Mouse (Mus musculus): ENCODE data around the gene Kcnab1. TPM values are rescaled to one million over a fixed set of nuclear protein-coding genes. Genes with fewer than 3 reads are reported as not detected.

The Kcnab1 gene
- polyA plus RNA-seq, 1 experiment from 2014 or later: 2.5 TPM

DNA sequence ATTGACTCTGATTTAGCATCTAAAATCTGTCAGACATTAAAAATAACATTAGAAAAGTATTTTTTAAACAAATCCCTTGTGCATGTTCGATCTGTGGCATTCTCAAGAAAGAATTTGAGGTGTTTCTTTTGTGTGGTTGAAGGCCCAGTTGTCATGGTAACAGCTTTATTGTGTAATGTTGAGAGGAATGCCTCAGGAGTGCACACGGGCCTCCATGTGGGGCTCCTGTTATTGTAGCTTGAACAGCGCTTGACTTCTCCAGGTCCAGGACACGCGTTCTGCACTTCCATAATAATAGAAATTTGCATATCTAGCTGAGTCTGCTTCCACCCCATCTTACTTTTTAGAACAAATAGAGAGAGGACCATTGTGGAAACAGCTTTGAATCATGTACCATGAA lies 36.0 kb downstream of the Kcnab1 start:
- no peak for DNase-seq (ENCODE audit: low spot score)
- no peak overlapping the region for H3K27ac ChIP-seq
- no peak overlapping the region for H3K4me3 ChIP-seq
- H3K4me1 ChIP-seq: no peaks in the 10 kb centered on the region
- 83% methylated on average over 5 of the region's 5 CpGs for WGBS
- no peaks in the 10 kb centered on the region for H3K36me3 ChIP-seq
- H3K27me3 ChIP-seq (ENCODE audit: low read depth, poor library complexity, severe bottlenecking): no peaks in the 10 kb centered on the region
- H3K9me3 ChIP-seq (replicated peaks): no peaks in the 10 kb centered on the region

DNA sequence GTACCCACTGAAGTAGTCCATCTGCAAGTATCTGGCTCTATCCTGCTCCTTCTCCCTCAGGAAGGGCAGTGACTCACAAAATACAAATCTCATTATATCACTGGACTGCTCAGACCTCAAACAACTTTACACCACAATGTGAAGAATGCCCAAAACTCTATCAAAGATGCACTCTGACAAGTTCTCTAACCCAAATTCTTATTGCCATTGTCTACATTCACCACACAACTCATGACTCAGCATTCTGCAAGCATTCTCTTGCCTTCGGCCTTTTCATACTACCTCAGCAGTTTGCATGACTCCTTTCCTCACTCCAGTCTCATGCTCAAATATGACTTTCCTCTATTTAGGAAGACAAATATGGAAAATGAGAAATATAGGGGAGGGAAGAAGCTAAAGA lies 42.6 kb downstream of the Kcnab1 start:
- no peak for DNase-seq (ENCODE audit: low spot score)
- no peaks in the 10 kb centered on the region for H3K4me1 ChIP-seq
- no peaks in the 10 kb centered on the region for H3K36me3 ChIP-seq
- no peak overlapping the region for H3K27ac ChIP-seq
- WGBS: 92% methylated on average over 1 of the region's 1 CpGs
- H3K4me3 ChIP-seq: no peak overlapping the region
- H3K27me3 ChIP-seq (ENCODE audit: low read depth, poor library complexity, severe bottlenecking): no peaks in the 10 kb centered on the region
- no peaks in the 10 kb centered on the region for H3K9me3 ChIP-seq (replicated peaks)

DNA sequence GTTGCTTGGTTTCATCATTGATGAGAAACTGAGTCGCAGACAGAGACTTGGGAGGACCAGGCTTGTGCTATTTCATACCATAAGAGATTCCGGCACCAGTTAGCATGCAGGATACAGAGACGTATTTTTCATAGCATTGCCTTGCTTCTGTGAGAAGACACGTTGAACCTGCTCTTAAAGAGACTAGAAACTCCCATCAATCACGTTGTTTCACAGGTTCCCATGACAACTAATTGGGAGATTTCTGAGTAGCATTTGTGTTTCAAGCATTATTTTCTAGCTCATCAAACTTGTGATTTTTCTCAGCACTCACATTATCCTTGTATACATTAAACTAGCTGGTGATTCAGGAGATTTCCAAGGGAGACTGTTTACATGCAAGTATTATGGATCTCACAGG lies 63.8 kb downstream of the Kcnab1 start:
- no peaks in the 10 kb centered on the region for H3K27me3 ChIP-seq (ENCODE audit: low read depth, poor library complexity, severe bottlenecking)
- no peaks in the 10 kb centered on the region for H3K9me3 ChIP-seq (replicated peaks)
- DNase-seq (ENCODE audit: low spot score): no peak
- 84% methylated on average over 5 of the region's 5 CpGs for WGBS
- H3K27ac ChIP-seq: no peak overlapping the region
- H3K4me3 ChIP-seq: no peak overlapping the region
- peaks cover 8% of the 10 kb centered on the region; the same call in 1 of the 2 replicates for H3K4me1 ChIP-seq
- H3K36me3 ChIP-seq: no peaks in the 10 kb centered on the region

DNA sequence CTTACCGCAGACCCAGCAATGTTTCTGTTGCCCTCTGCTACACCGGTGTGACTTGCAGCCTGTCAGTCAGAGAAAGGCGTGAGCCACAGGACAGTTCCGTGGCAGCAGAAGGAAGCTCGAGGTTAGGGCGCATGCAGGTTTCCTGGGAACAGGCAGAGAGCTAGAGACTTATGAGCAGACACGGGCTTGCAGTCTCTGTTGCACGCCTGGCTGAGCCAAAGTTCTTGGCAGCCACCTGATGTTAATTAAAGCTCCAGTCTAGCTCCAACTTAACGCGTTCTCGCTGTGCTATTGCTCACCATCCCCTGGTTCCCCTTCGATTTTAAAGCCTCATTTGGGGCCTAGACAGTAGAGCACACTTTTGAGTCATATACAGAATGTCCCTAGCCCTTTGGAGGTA lies 65.4 kb downstream of the Kcnab1 start:
- H3K9me3 ChIP-seq (replicated peaks): no peaks in the 10 kb centered on the region
- H3K27ac ChIP-seq: no peak overlapping the region
- peaks cover 8% of the 10 kb centered on the region; the same call in 1 of the 2 replicates for H3K4me1 ChIP-seq
- no peak overlapping the region for H3K4me3 ChIP-seq
- H3K36me3 ChIP-seq: no peaks in the 10 kb centered on the region
- no peaks in the 10 kb centered on the region for H3K27me3 ChIP-seq (ENCODE audit: low read depth, poor library complexity, severe bottlenecking)
- peak; percentile 31 for DNase-seq (ENCODE audit: low spot score)
- 65% methylated on average over 12 of the region's 12 CpGs for WGBS

DNA sequence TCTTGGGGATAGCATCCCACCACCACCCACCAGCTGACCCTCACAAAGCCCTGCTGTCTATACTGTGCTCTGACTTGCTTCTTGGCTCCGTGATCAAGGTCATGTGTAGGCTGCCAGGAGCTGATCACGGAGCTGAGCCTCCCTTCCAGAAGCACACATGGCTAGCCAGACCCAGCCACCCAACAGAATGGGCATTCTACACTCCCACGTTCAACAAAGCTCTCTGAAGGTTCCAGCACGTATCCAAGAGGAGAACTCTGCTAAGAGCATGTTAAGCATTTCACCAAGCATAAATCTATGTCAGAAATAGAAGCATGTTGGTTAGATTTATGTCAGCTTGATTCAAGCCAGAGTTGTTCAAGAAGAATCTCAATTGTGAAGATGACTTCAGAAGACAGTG lies 66.6 kb downstream of the Kcnab1 start:
- 87% methylated on average over 4 of the region's 4 CpGs for WGBS
- DNase-seq (ENCODE audit: low spot score): no peak
- no peak overlapping the region for H3K27ac ChIP-seq

DNA sequence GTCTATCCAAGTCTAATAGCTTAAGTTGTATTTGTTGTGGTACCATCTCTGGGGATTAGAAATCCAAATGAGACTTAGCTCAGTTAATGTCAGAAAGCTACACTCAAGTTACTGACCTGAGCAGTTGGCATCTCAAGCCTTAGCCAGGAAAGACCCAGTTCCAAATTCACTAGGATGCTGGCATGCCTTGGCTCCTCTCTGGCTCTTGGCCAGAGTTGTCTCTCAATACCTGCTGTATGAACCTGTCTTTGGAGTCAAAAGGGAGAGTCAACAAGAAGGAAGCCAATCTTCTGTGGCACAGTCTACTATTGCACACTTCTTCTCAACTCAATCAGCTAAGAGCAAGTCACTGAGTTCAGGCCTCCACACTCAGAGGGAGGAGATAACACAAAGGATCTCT lies 67.7 kb downstream of the Kcnab1 start:
- Histone ChIP-seq H3K27me3 (ENCODE audit: low read depth, poor library complexity, severe bottlenecking) (no peaks in the 10 kb centered on the region), H3K4me1 (peaks cover 8% of the 10 kb centered on the region; the same call in 1 of the 2 replicates), H3K27ac (no peak overlapping the region), H3K9me3 (replicated peaks) (no peaks in the 10 kb centered on the region), H3K36me3 (no peaks in the 10 kb centered on the region), H3K4me3 (no peak overlapping the region)
- no peak for DNase-seq (ENCODE audit: low spot score)

More for the DNA sequence above, 66.6 kb downstream of the Kcnab1 start:
- H3K4me1 ChIP-seq: peaks cover 8% of the 10 kb centered on the region; the same call in 1 of the 2 replicates
- H3K9me3 ChIP-seq (replicated peaks): no peaks in the 10 kb centered on the region
- H3K27me3 ChIP-seq (ENCODE audit: low read depth, poor library complexity, severe bottlenecking): no peaks in the 10 kb centered on the region
- H3K4me3 ChIP-seq: no peak overlapping the region
- H3K36me3 ChIP-seq: no peaks in the 10 kb centered on the region

DNA sequence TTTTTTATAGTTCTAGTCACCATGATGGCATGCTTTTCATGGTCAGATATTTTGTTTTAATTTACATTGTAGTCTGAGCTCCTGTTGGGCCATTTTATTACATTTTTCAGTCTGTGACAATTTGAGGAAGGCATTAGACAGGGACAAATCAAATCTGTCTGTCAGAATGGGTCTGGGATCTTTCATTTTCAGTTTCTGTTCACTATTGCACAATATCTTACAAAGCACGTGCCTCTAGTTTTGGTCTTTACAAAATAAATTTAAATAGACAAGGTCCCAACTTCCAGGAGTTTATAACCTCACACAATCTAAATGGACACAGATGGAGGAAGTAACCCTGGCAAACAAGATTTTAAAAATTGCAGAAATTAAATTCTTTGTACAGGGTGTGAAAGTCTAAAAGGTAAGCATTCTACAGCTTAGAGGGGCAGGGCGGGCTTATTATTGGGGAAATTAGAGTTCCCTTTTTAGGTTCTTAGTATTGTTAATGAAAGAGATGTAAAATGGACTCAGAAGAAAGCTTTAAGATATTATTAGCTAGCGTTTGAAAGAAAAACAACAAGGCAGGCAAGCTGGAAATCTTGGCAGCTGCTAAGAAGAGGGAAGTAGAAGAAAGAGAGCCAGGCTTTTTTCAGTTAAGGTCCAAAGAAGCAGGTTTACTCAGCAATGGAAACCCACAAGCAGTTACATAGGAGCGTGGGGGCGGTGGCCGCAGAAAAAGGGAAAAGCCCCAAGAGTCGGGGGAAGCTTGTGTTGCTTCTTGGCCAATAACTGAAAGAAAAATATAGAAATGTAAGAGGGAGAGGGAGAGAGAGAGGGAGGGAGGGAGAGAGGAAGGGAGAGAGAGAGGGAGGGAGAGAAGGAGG lies 78.9 kb downstream of the Kcnab1 start:
- DNase-seq (ENCODE audit: low spot score): no peak
- H3K27me3 ChIP-seq (ENCODE audit: low read depth, poor library complexity, severe bottlenecking): no peaks in the 10 kb centered on the region
- WGBS: 79% methylated on average over 7 of the region's 7 CpGs

DNA sequence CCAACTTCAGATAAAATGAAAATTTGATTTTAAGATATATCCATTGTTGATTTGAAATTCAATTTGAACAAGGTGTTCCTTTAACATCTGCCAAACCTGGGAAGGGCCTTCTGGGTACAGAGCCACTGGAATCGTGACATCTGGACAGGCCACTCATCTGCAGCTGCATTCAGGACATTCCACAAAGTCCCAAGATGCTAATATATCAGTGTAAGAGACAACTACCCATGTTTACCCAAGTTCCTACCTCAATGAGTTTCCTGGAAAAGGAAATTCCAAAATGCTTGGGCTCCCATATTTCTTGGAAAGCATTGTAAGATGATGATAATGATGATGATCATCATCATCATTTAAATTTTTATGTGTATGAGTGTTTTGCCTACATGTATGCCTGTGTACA lies 91.4 kb downstream of the Kcnab1 start:
- H3K27me3 ChIP-seq (ENCODE audit: low read depth, poor library complexity, severe bottlenecking): peaks cover 36% of the 10 kb centered on the region
- H3K4me1 ChIP-seq: peaks cover 27% of the 10 kb centered on the region
- no peaks in the 10 kb centered on the region for H3K9me3 ChIP-seq (replicated peaks)
- WGBS: 71% methylated on average over 1 of the region's 1 CpGs
- H3K4me3 ChIP-seq: no peak overlapping the region
- no peaks in the 10 kb centered on the region for H3K36me3 ChIP-seq
- H3K27ac ChIP-seq: no peak overlapping the region
- no peak for DNase-seq (ENCODE audit: low spot score)

More for the DNA sequence above, 78.9 kb downstream of the Kcnab1 start:
- Histone ChIP-seq H3K9me3 (replicated peaks) (no peaks in the 10 kb centered on the region), H3K36me3 (no peaks in the 10 kb centered on the region), H3K27ac (no peak overlapping the region), H3K4me1 (no peaks in the 10 kb centered on the region), H3K4me3 (no peak overlapping the region)

DNA sequence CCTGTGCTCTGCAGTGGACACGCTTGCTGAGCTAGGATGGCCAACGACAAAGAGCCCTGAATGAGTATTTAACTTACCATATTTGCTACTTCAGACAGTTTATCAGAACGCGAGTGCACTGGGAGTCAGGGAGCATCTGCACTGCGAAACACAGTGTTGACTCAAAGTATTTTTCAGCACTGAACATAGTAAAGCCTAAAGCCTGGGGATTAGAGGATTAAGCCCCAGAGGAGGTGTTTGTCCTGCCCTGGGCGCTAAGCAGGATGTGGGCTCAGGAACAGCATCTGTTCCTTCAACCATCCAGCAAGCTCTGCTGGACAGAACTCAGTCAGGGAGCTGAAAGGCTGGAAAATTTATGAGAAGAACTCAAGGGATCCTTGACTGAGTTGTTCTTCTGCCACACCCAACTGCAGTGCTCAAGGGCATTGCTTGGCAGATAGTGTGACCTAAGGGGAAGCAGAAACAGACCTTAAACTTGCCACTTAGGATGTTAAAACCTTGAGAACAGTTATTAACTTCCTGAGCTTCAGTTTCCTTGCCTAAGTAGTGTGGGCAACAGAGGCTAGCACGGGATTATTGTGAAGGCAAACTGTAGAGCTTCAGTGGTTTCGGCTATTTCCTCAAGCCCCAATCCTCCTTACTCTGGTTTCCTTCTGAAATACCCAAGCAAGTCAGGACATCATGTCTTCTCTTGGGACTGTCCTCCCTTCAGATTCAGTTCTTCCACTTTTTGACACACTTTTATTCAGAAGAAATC lies 94.4 kb downstream of the Kcnab1 start:
- WGBS: 62% methylated on average over 8 of the region's 8 CpGs
- no peak overlapping the region for H3K4me3 ChIP-seq
- no peaks in the 10 kb centered on the region for H3K9me3 ChIP-seq (replicated peaks)
- H3K4me1 ChIP-seq: peaks cover 33% of the 10 kb centered on the region
- peak overlapping the region; percentile 9; the same call in 1 of the 2 replicates for H3K27ac ChIP-seq
- H3K36me3 ChIP-seq: no peaks in the 10 kb centered on the region
- peaks cover 44% of the 10 kb centered on the region for H3K27me3 ChIP-seq (ENCODE audit: low read depth, poor library complexity, severe bottlenecking)
- DNase-seq (ENCODE audit: low spot score): no peak

DNA sequence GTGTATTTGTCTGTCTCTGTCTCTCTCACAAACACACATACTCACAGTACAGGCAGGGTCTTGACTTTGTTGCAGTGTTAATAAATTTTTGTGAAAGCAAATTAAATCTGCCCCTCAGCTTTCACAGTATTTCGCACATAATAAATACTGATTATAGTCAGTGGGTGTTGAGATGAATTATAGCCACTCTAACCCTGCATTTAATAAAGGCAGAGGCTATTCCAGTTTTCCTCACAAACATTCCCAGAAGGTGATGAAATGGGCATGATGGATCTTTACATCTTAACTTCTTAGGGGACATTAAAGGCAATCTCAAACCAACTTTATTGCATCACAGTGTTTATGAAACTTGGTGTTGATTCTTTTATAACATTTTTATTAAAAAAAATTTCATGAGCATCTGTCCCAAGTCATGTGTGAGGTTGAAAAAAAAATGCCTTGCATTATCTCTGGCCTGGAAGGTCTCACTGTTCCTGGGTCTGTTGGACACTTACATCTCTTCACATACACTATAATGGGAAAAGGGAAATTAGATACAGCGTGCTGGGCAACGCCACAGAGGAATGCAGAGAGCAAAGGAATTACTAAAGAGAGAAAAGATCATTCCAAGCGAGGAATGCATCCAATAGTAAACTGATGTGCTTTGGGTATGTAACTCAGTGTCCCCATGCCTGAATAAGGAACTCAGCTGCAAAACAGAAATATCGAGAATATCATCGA lies 95.3 kb downstream of the Kcnab1 start:
- Histone ChIP-seq H3K27me3 (ENCODE audit: low read depth, poor library complexity, severe bottlenecking) (peaks cover 52% of the 10 kb centered on the region), H3K27ac (no peak overlapping the region), H3K9me3 (replicated peaks) (no peaks in the 10 kb centered on the region), H3K4me3 (no peak overlapping the region), H3K36me3 (no peaks in the 10 kb centered on the region), H3K4me1 (peaks cover 33% of the 10 kb centered on the region)
- no peak for DNase-seq (ENCODE audit: low spot score)
- WGBS: 56% methylated on average over 6 of the region's 6 CpGs

DNA sequence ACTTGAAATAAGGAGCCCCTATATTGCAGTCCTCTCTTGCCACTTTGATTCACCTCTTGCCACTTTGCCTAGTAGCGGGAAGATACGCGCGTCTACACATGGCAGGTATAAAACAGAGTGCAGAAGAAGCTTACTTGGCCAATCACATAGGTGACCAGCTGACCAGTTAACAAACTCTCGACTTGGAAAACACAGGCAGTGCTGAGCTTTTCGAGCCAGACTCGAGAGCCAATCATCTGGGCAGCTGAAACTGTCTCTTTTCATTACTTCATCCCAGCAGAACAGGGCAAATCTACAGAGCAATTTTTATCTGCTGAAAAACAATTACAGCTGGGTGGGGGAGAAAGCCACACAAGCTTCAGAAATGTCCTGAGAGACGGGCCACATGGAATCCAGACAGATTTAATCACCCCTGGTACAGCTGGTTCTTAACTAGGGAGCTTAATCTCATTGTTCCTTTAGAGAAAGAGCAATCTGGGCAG lies 96.4 kb downstream of the Kcnab1 start:
- peaks cover 33% of the 10 kb centered on the region for H3K4me1 ChIP-seq
- no peak overlapping the region for H3K27ac ChIP-seq
- peak; percentile 33 for DNase-seq (ENCODE audit: low spot score)
- 67% methylated on average over 8 of the region's 8 CpGs for WGBS
- no peak overlapping the region for H3K4me3 ChIP-seq
- peaks cover 61% of the 10 kb centered on the region for H3K27me3 ChIP-seq (ENCODE audit: low read depth, poor library complexity, severe bottlenecking)
- no peaks in the 10 kb centered on the region for H3K9me3 ChIP-seq (replicated peaks)
- no peaks in the 10 kb centered on the region for H3K36me3 ChIP-seq

DNA sequence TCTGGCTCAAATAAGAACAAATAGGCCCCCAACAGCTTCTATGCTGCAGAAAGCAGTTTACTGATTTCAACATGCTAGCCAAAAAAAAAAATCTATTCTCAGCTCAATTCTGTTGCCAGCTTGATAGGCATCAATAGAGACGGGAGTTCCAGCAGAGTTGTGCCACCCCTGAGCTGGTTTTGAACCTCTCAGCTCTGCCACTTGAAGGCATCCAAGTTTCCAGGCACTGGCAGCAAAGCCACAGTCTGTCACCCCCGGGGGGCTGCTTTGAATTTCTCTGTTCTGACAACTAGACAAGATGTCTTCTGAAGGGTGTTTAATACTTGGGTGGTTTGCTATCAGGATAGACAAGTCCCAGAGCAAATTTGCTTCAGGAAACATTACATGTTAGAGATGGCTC lies 104.5 kb downstream of the Kcnab1 start:
- Histone ChIP-seq H3K27me3 (ENCODE audit: low read depth, poor library complexity, severe bottlenecking) (peaks cover 42% of the 10 kb centered on the region), H3K27ac (no peak overlapping the region), H3K4me3 (no peak overlapping the region), H3K4me1 (no peaks in the 10 kb centered on the region), H3K36me3 (no peaks in the 10 kb centered on the region), H3K9me3 (replicated peaks) (no peaks in the 10 kb centered on the region)
- no peak for DNase-seq (ENCODE audit: low spot score)
- 83% methylated on average over 2 of the region's 2 CpGs for WGBS

Measured in limb, embryonic 10.5 days (tissue).